Mouse (Mus musculus) right cerebral cortex, adult 2 months (tissue): ENCODE measurements around the gene Wdr27.
A peak's percentile ranks its signal among the peaks of the same experiment; 100 is the strongest.
"Not testable (repeated sequence)": the region's sequence is repeated elsewhere in the genome, so short reads cannot be mapped to it uniquely, and the experiment has no call there.

ENCODE experiments used
- DNase-seq, 2 experiments: peaks; one replicate each; pipeline ENCODE4 v3.0.0; 2021 to 2022; ENCODE audit warnings: low spot score in 2 of 2

Wdr27 gene

GRCm38 (mm10) chr17:14943009-14943728 lies at the start of gene Wdr27, which contains the start of gene 1600012H06Rik:
Gene Wdr27 (minus strand): TSS chr17:14943158.
Gene 1600012H06Rik (plus strand): TSS chr17:14943184.
- peak; percentile 99 for DNase-seq

GRCm38 (mm10) chr17:14992522-14993138 lies 49.7 kb upstream of the Wdr27 start:
- DNase-seq, result not testable (repeated sequence)

- peak; percentile 2 to 7 for DNase-seq
Measured at GRCm38 (mm10) chr17:14990116-14990702, 47.3 kb upstream of the Wdr27 start.

- not testable (repeated sequence) for DNase-seq
Measured at GRCm38 (mm10) chr17:14978362-14979038, 35.5 kb upstream of the Wdr27 start, which contains the start of the genes 9030025P20Rik and Gm3417. Gene 9030025P20Rik (plus strand): TSS chr17:14978468. Gene Gm3417 (minus strand): TSS chr17:14978790.

GRCm38 (mm10) chr17:14977718-14978361 lies 34.9 kb upstream of the Wdr27 start:
- DNase-seq, result peak in 1 of 2 experiments; percentile 1

- DNase-seq, result not testable (repeated sequence)
Measured at GRCm38 (mm10) chr17:14968373-14968913, 25.5 kb upstream of the Wdr27 start.

- not testable (repeated sequence) for DNase-seq
Measured at GRCm38 (mm10) chr17:14961557-14962154, 18.7 kb upstream of the Wdr27 start.

GRCm38 (mm10) chr17:14960951-14961556 lies 18.1 kb upstream of the Wdr27 start, which contains the start of gene Phf10:
Gene Phf10 (minus strand): TSS chr17:14961273.
- peak in 1 of 2 experiments; percentile 13 for DNase-seq

- peak in 1 of 2 experiments; percentile 13 for DNase-seq
Measured at GRCm38 (mm10) chr17:14960520-14960919, 17.6 kb upstream of the Wdr27 start.

- no peak for DNase-seq
Measured at GRCm38 (mm10) chr17:14959979-14960378, 17.0 kb upstream of the Wdr27 start.

GRCm38 (mm10) chr17:14958686-14959327 lies 15.8 kb upstream of the Wdr27 start:
- no peak for DNase-seq

- no peak for DNase-seq
Measured at GRCm38 (mm10) chr17:14953452-14953851, 10.5 kb upstream of the Wdr27 start.

GRCm38 (mm10) chr17:14949161-14949827 lies 6.3 kb upstream of the Wdr27 start:
- DNase-seq, result peak in 1 of 2 experiments; percentile 7

- no peak for DNase-seq
Measured at GRCm38 (mm10) chr17:14944551-14944950, 1.6 kb upstream of the Wdr27 start.

- DNase-seq, result no peak
Measured at GRCm38 (mm10) chr17:14943729-14944059, 736 bp upstream of the Wdr27 start.

GRCm38 (mm10) chr17:14942181-14942580 lies 777 bp downstream of the Wdr27 start:
- peak in 1 of 2 experiments; percentile 6 for DNase-seq

GRCm38 (mm10) chr17:14935841-14936605 lies 6.9 kb downstream of the Wdr27 start:
- DNase-seq, result no peak

- not testable (repeated sequence) for DNase-seq
Measured at GRCm38 (mm10) chr17:14935280-14935679, 7.7 kb downstream of the Wdr27 start.
